ENCODE assay signal across 10 mouse cellular contexts in genomic region chr19:53391787-53392186, GRCm38 (mm10). TPM values are rescaled to one million over a fixed set of nuclear protein-coding genes. Genes with fewer than 3 reads are reported as not detected.
DNase-seq lines count a peak whose midpoint lies in the region; ATAC-seq lines count a peak whose summit lies in the region.
"Had no signal": no experiment of that assay in that cellular context is flagged by ENCODE, and none has a peak within 500 bp of the region (broad histone marks: within the 10 kb centered on the region; RNA-seq: fewer than 3 reads in every experiment).

No protein-coding gene starts in this region.

- peak overlapping the region; percentile 99 for H3K4me3 ChIP-seq in liver, embryonic 11.5 days (ENCODE audit: low read depth, low read length)
- peak overlapping the region; percentile 99 for H3K4me3 ChIP-seq in embryonic facial prominence, embryonic 12.5 days
- H3K4me3 ChIP-seq in limb, embryonic 10.5 days = peak overlapping the region; percentile 96
- H3K4me3 ChIP-seq in neural tube, embryonic 15.5 days (replicated peaks) = peak overlapping the region; percentile 80; the same call in 1 of the 2 replicates

- H3K36me3 ChIP-seq in liver, embryonic 11.5 days (ENCODE audit: control insufficient read depth, insufficient read depth, low read length) = peaks cover 9% of the 10 kb centered on the region
- peaks cover 18% of the 10 kb centered on the region; the same call in 1 of the 2 replicates for H3K36me3 ChIP-seq in embryonic facial prominence, embryonic 12.5 days
- H3K36me3 ChIP-seq in limb, embryonic 10.5 days = peaks cover 24% of the 10 kb centered on the region
- H3K36me3 ChIP-seq in neural tube, embryonic 15.5 days = peaks cover 17% of the 10 kb centered on the region

- H3K4me2 ChIP-seq in liver, embryonic 11.5 days = peak overlapping the region; percentile 85
- peak overlapping the region; percentile 73 for H3K4me2 ChIP-seq in embryonic facial prominence, embryonic 12.5 days (replicated peaks)
- peak overlapping the region; percentile 74 for H3K4me2 ChIP-seq in neural tube, embryonic 15.5 days

- no peak for ATAC-seq in liver, embryonic 11.5 days (replicated peaks; ENCODE audit: low FRiP score)
- no peak for ATAC-seq in embryonic facial prominence, embryonic 12.5 days (ENCODE audit: insufficient number of reproducible peaks, insufficient read depth, low FRiP score, low TSS enrichment)
- ATAC-seq in neural tube, embryonic 15.5 days (ENCODE audit: low FRiP score) = no peak

- WGBS in liver, embryonic 11.5 days = 85% methylated on average over 5 of the region's 5 CpGs
- 88% methylated on average over 5 of the region's 5 CpGs for WGBS in embryonic facial prominence, embryonic 12.5 days
- 90% methylated on average over 5 of the region's 5 CpGs for WGBS in limb, embryonic 10.5 days
- WGBS in neural tube, embryonic 15.5 days = 86% methylated on average over 5 of the region's 5 CpGs

- peak overlapping the region; percentile 86; the same call in 1 of the 2 replicates for H3K27ac ChIP-seq in liver, embryonic 11.5 days (ENCODE audit: low read depth, low read length)
- no peak overlapping the region for H3K27ac ChIP-seq in embryonic facial prominence, embryonic 12.5 days
- H3K27ac ChIP-seq in limb, embryonic 10.5 days = peak overlapping the region; percentile 98
- no peak overlapping the region for H3K27ac ChIP-seq in neural tube, embryonic 15.5 days (replicated peaks)

- no peaks in the 10 kb centered on the region for H3K9me3 ChIP-seq in liver, embryonic 11.5 days (ENCODE audit: control insufficient read depth, low read length)
- no peaks in the 10 kb centered on the region for H3K9me3 ChIP-seq in embryonic facial prominence, embryonic 12.5 days
- H3K9me3 ChIP-seq in limb, embryonic 10.5 days (replicated peaks) = no peaks in the 10 kb centered on the region
- no peaks in the 10 kb centered on the region for H3K9me3 ChIP-seq in neural tube, embryonic 15.5 days (replicated peaks)

- H3K27me3 ChIP-seq in liver, embryonic 11.5 days (replicated peaks; ENCODE audit: control insufficient read depth, insufficient read depth, low read length) = no peaks in the 10 kb centered on the region
- no peaks in the 10 kb centered on the region for H3K27me3 ChIP-seq in embryonic facial prominence, embryonic 12.5 days
- no peaks in the 10 kb centered on the region for H3K27me3 ChIP-seq in limb, embryonic 10.5 days (ENCODE audit: low read depth, poor library complexity, severe bottlenecking)
- no peaks in the 10 kb centered on the region for H3K27me3 ChIP-seq in neural tube, embryonic 15.5 days (replicated peaks)

- peaks cover 24% of the 10 kb centered on the region for H3K4me1 ChIP-seq in liver, embryonic 11.5 days (replicated peaks; ENCODE audit: control insufficient read depth, insufficient read depth, low read length)
- H3K4me1 ChIP-seq in embryonic facial prominence, embryonic 12.5 days = peaks cover 10% of the 10 kb centered on the region
- H3K4me1 ChIP-seq in limb, embryonic 10.5 days = peaks cover 11% of the 10 kb centered on the region
- peaks cover 19% of the 10 kb centered on the region for H3K4me1 ChIP-seq in neural tube, embryonic 15.5 days

- peak overlapping the region; percentile 83 for H3K9ac ChIP-seq in liver, embryonic 11.5 days (ENCODE audit: low read depth, low read length)
- H3K9ac ChIP-seq in embryonic facial prominence, embryonic 12.5 days = peak overlapping the region; percentile 71
- H3K9ac ChIP-seq in neural tube, embryonic 15.5 days (replicated peaks) = peak overlapping the region; percentile 76; the same call in 1 of the 2 replicates

- DNase-seq in liver, embryonic 11.5 days (ENCODE audit: low spot score) = no peak
- DNase-seq in liver = no peak
- DNase-seq in limb, embryonic 10.5 days (ENCODE audit: low spot score) = no peak
- DNase-seq in kidney, postnatal 10 days = no peak
- no peak for DNase-seq in ovary, postnatal 36 days (ENCODE audit: low spot score)
- no peak for DNase-seq in layer of hippocampus, adult 8-10 months (ENCODE audit: low spot score in 2 of 2)
- DNase-seq: kidney, adult 8-10 months had no signal

RNA-seq across cellular contexts. Expression of gene Smndc1, which starts 1.4 kb away (rescaled TPM):
- polyA plus RNA-seq in liver, embryonic 11.5 days (2014; fragmentation: Nextera tagmentation; extraction: Ambion mirVana) = 53.8 and 54.2 TPM in 2 replicates
- polyA plus RNA-seq in embryonic facial prominence, embryonic 12.5 days (2016; fragmentation: Nextera tagmentation; extraction: Ambion mirVana) = 40.7 and 48.3 TPM in 2 replicates
- 41.2 and 43.8 TPM in 2 replicates for polyA plus RNA-seq in limb, embryonic 10.5 days (2016; fragmentation: Nextera tagmentation; extraction: Ambion mirVana)
- polyA plus RNA-seq in neural tube, embryonic 15.5 days (2015; fragmentation: Nextera tagmentation; extraction: Ambion mirVana) = 29.3 and 31.6 TPM in 2 replicates
- total RNA-seq in layer of hippocampus, adult 8-10 months (2022) = 10 to 100 TPM; 38.4 to 44.5 (median 40.5) TPM

RNA-seq across cellular contexts. Expression of gene Gm10197, which starts 20.2 kb away (rescaled TPM):
- polyA plus RNA-seq in liver, embryonic 11.5 days (2014; fragmentation: Nextera tagmentation; extraction: Ambion mirVana) = 3.3 TPM in 1 of 2 replicates, not detected in the other
- polyA plus RNA-seq in embryonic facial prominence, embryonic 12.5 days (2016; fragmentation: Nextera tagmentation; extraction: Ambion mirVana) = not detected in 2 replicates
- 6.6 TPM in 1 of 2 replicates, not detected in the other for polyA plus RNA-seq in limb, embryonic 10.5 days (2016; fragmentation: Nextera tagmentation; extraction: Ambion mirVana)
- polyA plus RNA-seq in neural tube, embryonic 15.5 days (2015; fragmentation: Nextera tagmentation; extraction: Ambion mirVana) = not detected in 2 replicates
- total RNA-seq in layer of hippocampus, adult 8-10 months (2022) = not detected
- polyA plus RNA-seq: spleen, adult 2 months had no signal

Comparison
In these comparisons a context has a peak if more than half of its experiments do, and no peak if none do; other contexts are left out.
1. H3K27ac ChIP-seq: peak in liver, embryonic 11.5 days (single experiment) and limb, embryonic 10.5 days (single experiment); none in embryonic facial prominence, embryonic 12.5 days (single experiment) and neural tube, embryonic 15.5 days (single experiment).
2. Peak in every context shown above with its lines, with median percentiles within 50 percentile points of each other: H3K4me2 ChIP-seq, H3K4me3 ChIP-seq and H3K9ac ChIP-seq.